Mouse (Mus musculus) adrenal gland, postnatal 14 days (tissue): Measurements from ENCODE around the gene Pomgnt1. TPM values are rescaled to one million over a fixed set of nuclear protein-coding genes. Genes with fewer than 3 reads are reported as not detected.

Experiments
- DNase-seq: peaks from one replicate; pipeline ENCODE4 v3.0.0; 2021; ENCODE audit warnings: mixed read lengths
- long read RNA-seq, 2 experiments: library from polyadenylated mRNA; stranded (forward); transcript quantifications; one replicate each; pipeline ENCODE4 v2.0.0; 2021
- total RNA-seq: library from RNA; stranded (reverse); gene quantifications from 2 replicates; pipeline ENCODE4 v1.2.3, GENCODE M21; 2021

The Pomgnt1 gene
- total RNA-seq: 65.8 and 75.2 TPM in 2 replicates
- long read RNA-seq, experiment 1, transcript Pomgnt1-203 (22 exons, 2,719 nt): major isoform, 147 of 187 reads
- long read RNA-seq, experiment 1, partial matches to known transcripts: 3 of 187 reads
- long read RNA-seq, experiment 1, other reads (novel, unspliced or antisense): 36 of 187 reads
- long read RNA-seq, experiment 2, transcript Pomgnt1-203 (22 exons, 2,719 nt): major isoform, 123 of 153 reads
- long read RNA-seq, experiment 2, partial matches to known transcripts: 7 of 153 reads
- long read RNA-seq, experiment 2, other reads (novel, unspliced or antisense): 23 of 153 reads

DNA sequence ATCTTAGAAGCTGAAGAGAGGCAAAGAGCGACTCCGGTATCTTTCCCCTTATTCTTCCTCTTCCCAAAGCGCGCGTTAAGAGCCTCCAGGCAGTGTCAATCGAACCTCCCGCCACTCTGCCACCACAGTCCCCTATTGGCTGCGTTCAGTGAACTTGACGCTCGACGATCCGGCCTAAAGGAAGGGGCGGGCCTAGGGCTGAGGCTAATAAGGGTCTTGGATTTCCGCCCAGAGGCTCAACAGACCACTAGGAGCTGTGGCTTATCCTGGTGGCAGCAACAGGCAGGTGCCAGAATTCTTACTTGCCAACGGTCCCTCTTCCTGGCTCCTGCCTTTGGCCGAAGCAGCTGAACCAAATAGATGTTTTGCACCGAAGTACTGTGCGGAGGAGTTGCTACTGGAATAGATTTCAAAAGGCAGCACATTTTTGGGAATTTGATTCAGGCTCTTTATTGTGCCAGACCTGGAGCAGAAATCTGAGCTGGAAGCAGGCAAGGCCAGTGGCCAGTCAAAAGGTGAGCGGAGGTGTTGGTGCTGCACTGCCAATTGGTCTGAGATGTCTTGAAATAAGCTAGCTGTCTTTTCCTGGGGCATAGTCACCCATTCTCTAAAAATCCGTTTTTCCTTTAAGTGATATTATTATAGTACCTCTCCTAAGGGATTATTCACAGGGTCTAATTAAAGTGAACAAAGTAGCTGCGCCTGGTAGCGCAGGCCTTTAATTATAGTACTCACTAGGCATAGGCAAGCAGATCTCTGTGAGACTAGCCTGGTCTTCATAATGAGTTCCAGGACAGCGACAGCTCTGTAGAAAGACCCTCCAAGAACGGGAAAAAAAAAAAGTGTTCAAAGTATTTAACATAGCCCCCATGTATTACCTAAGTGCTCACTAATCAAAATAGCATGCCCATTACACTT is at the start of gene Pomgnt1, which contains the start of gene Rad54l:
TSS of gene Pomgnt1 (plus strand) at position 239 of the 918 bp plus-strand sequence.
TSS of gene Rad54l (minus strand) at position 89 of the 918 bp plus-strand sequence.
- DNase-seq: peak; percentile 91

DNA sequence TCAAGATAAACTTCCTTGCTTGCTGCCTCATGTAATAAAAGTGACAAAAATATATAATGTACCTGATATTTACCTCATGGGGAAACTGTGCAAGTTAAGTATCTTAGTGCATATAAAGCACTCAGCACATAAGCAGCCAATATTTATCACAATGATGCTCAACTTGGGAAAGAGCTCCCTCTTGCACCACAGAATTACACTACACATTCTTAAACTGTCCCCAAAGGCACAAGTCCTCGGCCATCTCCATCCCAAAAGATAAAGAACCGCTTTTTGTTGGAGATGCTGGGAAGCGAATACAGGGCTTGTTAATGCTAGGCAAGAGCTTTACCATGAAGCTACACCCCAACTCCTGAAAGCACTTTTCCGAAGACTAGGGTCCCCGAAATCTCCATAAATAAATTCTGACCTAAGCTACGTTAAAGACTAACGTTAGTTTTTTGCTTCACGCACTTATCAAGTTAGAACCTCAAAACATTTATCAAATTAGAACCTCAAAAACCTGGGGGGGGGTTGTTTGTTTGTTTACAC is 49.4 kb upstream of the Pomgnt1 start:
- DNase-seq: no peak

DNA sequence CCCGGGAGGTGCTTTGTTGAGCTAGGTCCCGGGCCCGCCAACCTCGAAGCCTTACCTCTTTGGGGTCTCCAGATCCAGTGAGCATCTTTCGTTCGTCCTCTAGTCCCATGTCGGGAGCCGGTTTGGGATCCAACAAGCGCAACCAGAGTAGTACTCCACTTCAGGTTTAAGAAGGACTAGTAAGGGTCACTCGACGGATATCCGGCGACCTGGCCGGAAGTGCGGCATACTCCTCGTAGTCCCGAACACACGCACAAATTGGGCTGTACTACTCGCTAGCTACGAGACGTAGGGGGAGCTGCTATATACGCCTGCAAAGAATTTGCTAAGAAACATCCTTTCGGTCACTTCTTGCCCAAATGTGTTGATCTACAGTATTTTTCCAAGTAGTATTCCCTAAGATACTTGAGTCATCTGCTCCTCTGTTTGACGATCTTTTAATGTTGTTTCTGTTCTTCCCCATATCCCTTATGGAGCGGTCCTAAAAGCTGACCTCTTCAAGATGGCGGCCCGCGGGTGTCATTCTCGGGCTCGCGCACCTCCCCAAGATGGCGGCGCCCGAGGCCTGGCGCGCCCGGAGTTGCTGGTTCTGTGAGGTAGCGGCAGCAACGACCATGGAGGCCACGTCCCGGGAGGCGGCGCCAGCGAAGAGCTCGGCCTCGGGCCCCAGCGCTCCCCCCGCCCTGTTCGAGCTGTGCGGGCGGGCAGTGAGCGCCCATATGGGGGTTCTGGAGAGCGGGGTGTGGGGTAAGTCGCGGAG is 48.6 kb upstream of the Pomgnt1 start, which contains the start of the genes Uqcrh and Lrrc41:
TSS of gene Uqcrh (minus strand) at position 211 of the 760 bp plus-strand sequence.
TSS of gene Lrrc41 (plus strand) at position 409 of the 760 bp plus-strand sequence.
- DNase-seq: peak; percentile 97

DNA sequence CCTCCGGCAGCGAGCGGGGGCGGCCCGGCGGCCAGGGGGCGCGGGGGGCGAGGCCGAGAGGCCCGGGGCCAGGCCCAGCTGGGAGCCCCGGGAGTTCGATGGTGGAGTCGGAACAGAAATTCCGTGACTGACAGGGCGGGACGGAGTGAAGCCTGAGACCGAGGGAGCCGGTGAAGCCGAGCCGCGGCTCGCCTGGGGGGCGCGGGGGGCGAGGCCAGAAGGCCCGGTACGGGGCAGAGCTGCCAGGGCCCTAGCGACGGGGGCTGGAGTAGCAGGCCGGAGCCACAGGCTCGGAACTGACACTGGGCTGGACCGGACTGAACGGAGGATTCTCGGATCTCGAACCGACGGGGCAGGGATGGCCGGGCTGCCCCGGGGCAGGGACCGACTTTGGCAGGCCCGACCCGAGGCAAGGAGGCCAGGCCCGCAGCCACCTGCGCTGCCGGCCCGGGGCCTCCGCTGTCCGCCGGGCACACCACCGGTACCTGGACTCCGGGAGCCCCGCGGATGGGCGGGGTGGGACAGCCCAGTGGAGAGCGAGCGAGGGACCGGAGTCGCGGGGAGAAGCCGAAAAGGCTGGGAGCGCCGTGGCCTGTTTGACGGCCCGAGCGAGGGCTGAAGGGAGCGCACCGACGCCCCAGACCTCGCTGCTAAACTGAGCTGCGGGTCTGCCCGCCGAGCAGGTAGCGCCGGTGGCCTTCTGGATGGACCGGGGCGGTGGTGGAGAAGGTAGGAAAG is 47.8 kb upstream of the Pomgnt1 start:
- peak; percentile 85 for DNase-seq

DNA sequence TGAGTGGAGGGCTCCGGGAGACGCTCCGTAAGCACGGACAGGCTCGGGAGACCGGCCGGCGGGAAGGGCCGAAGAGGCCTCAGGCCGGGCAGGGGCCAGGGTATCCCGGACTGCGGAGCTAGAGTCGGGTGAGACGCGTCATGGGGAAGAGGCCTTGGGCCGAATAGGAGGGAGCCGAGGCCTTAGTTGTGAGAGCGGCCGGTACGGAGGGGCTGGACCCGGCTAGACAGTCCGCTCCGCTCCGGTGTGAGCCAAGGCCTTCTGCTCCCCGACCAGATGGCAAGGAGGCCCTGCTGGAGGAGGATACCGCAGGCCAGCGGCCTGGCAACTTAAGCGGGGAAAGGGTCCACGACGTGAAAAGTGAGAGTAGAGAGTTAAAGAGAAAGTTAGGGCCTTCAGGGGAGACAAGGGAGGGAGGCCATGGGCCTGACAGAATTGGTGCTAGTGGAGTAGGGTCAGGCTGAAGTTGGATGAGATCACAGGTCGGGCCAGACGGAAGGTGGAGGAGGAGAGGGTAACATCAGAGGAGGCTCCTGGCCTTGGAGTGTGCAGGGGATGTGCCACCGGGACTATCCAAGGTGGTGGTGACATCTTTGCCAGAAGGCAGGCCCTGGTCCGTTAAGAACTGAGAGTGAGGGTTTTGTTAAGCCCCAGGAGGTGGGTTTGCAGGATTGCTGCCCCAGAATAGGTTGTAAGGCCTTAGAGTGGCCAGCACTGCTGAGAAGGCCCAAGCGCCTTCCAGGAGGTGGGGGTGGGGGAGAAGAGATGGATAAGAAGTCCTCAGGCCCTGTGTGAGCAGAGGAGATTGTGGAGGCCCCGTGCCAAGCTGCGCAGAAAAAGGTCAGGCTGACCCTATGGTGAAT is 47.0 kb upstream of the Pomgnt1 start:
- DNase-seq: peak; percentile 72

DNA sequence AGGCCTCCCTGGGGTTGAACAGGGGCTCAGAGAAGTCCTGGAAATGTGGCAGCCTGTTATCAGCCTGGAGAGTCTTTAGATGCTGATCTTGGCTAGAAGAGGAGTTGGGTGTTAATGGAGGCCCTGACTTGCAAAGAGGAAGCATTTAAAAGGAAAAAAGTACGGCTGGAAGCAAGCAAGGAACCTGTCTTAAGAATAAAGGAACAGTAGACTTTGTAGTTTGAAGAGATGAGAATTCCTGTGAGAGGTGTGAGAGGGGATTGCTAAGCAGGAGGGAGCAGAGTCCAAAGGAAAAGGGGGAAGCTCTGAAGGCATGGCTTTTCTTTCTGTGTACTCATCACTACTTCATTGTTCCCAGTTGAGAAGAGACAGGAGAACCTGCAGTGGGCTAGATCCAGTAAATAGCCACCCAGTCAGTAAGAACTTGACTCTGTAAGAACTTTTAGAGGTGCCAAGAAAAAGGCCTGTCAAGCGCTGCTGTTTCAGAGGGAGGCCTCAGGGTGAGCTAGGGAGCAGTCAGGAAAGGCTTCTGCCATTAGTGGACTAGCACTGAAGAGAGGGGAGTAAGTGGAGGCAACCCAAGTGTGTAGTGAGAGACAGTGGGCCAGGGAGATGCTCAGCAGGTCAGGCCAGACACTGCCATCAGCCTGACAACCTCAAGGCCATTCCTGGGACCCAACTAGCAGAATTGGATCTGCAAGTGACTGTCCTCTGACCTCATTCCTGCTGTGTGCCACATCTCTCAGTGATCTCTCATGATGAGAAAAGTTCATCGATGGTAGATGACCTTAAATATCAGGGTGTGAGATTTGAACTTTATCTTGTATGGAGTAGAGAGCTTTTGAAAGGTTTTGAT is 46.2 kb upstream of the Pomgnt1 start:
- peak; percentile 39 for DNase-seq

DNA sequence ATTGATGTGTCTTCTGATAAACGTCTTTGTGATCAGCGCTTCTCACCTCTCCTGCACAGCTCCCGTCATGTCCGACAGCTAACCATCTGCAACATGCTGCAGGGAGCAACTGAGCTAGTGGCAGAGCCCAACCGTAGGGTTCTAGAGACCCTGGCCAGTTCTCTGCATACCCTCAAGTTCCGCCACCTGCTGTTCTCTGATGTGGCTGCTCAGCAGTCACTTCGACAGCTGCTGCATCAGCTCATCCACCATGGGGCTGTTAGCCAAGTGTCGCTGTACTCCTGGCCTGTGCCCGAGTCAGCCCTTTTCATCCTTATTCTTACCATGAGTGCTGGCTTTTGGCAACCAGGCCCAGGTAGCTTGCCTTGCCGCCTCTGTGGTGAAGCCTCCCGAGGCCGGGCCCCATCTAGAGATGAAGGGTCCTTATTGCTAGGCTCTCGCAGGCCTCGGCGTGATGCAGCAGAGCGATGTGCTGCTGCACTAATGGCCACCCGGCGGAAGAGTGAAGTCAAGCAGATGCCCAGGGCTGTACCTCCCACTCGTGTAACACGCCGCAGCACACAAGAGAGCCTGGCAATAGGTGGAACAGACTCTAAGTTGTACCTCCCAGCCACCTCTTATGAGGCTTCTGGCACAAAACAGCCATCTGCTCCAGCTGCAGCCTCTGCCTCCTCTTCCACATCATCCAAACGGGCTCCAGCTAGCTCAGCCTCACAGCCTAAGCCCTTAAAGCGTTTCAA is 35.0 kb upstream of the Pomgnt1 start:
- DNase-seq: no peak

DNA sequence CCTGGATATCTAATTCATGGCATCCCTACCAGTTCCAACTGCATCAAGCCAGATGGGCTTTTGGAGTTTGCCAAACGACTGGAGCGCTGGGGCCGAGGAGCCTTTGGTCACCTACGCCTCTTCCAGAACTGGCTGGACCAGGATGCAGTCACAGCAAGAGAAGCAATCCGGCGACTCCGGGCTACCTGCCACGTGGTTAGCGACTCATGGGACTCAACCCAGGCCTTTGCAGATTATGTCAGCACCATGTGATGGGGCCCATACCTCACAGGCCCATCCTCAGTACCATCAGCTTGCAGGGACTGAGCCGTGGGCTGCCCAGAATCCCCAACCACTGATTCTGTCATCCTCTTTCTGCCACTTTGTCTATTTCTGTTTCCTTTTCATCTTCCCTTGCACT is 27.3 kb upstream of the Pomgnt1 start:
- no peak for DNase-seq

DNA sequence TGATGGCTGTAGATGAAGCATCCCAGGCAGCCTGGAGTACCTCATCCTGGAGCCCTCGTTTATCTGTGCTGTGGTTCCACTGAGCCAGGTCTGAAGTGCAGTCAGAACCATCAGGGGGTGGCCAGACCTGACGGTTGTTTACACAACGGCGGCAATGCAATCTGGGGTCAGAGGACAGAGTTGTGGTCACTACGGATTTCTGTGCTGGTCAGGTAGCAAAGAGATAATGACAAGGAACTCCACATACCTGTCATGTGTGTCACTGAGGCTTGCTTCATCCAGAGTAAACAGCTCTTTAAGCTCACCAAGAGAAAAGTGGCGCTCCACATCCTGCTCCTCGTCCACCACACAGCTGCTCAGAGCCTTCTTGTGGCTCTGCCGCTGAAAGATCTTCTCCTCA is 26.4 kb upstream of the Pomgnt1 start:
- no peak for DNase-seq

DNA sequence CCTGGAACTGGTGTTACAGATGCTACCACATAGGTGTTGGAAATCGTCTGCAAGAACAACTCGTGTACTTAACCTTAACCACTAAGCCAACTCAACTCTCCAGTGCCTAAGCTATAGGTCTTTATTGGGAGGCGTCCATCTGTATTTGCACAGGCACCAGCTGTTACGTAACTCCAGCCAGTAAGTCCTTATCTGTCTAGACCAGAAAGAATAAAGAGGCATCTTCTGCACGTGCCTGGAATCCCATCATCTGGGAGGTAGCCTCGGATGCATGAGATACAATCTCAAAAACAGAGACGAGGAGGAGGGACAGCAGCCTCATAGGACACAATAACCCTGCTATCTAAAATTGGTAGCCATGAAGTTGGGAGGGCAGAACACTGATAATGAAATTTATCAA is 22.7 kb upstream of the Pomgnt1 start:
- no peak for DNase-seq

DNA sequence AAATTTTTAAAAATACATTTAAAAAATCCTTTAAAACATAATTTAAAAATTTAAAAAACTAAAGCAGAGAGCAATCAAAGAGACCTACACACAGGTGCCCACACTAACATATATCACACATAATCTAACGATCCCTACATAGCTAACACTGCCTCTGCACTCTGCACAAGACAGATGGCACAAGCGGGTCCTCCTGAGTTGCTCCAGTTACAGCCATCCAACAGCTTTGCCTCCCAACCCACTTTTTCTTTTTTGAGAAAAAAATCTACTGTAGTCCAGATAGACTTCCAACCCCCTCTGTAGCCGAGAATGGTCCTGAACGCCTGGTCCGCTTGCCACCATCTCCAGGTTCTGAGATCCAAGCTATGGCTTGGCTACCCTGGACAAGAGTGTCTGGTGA is 18.4 kb upstream of the Pomgnt1 start:
- DNase-seq: no peak

DNA sequence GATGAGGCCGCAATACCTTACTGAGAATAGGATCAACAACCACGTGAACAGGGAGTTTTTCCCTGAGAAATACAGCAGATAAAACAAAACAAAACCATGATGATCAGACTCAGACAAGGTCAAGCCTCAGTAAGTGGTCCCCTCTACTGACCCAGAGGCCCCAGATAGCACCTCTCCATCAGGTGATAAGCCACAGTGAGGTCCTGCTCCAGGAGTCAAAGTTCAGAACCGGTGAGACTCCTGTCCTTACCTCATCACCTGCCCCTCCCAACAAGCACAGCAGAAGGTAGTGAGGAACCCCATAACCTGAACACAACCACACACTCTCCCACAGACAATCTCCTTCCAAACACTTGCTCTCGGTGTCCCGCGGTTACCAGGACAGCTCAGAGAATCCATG is 12.9 kb upstream of the Pomgnt1 start:
- no peak for DNase-seq

DNA sequence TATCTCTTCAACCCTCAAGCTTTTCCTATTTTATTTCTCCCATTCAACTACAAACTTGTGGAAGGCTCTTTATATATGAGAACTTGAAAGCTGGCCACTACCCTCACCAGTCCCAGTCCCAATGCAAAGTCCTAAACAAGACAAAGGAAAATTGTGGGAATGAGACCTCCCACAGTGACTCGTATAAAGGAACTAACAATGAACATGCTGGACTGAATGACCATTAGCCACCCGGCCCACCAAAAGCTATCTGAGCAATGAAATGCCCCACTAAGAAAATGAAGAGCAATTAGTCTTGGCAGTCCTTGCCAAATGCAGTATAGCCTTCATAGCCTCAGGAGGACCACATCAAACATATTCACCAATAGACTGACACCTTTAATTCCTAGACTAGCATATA is 12.2 kb upstream of the Pomgnt1 start:
- no peak for DNase-seq

DNA sequence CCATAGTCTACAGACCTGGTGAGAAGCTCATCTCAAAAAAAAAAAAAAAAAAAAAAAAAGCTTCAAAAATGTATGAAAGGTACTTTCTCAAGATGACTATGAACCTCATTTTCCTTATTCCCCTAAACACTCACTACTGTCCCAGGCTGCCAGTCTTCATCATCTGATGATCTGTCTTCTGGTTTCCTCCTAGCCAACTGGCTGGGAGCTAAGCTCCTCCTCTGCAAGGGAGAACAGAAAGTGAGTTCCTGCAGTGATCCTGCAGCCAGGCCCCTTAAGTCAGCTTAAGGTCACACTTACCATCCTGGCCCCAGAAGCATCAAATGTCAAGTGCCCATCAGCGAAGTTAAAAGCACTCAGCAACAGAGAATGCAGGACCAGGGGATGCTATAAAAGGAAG is 878 bp upstream of the Pomgnt1 start:
- no peak for DNase-seq

DNA sequence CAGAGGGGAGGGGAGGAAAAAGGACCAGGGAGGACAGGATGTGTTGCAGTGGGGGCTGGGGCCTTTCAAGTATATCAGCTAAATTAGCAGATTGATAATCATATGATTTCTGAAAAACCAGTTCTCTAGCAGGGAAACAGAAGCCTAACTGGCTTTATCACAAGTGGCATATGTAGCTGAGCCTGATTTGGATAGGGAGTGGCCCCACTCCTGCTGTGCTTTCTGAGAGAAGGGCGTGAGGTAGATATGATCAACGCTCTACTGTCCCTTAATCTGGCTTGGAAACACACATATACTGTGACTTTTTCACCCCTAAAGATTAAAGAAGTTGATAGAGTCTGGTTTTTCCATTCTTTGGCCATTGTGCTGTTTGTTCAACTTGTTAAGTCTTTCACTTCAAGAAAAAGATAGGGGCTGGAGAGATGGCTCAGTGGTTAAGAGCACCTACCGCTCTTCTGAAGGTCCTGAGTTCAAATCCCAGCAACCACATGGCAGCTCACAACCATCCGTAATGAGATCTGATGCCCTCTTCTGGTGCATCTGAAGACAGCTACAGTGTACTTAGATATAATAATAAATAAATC is 2.3 kb downstream of the Pomgnt1 start:
- no peak for DNase-seq

DNA sequence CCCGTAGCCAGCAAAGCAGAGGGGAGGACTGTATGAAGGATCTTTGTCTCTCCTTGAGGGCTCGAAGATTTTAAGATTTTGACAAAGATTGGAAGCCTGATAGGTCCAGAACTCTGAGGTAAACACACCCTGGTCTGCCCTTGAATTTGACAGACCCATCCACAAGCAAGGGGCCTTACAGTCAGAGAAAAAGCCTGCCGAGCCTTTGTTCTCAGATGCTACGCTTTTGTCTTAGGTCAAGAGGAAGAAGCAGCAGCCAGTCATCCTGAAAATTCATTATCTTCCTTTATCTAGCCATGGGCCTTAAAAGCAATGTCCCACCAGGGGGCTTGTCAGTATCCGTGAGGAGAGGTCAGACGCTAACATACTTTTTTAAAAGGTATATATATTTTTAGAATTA is 4.3 kb downstream of the Pomgnt1 start:
- DNase-seq: no peak

DNA sequence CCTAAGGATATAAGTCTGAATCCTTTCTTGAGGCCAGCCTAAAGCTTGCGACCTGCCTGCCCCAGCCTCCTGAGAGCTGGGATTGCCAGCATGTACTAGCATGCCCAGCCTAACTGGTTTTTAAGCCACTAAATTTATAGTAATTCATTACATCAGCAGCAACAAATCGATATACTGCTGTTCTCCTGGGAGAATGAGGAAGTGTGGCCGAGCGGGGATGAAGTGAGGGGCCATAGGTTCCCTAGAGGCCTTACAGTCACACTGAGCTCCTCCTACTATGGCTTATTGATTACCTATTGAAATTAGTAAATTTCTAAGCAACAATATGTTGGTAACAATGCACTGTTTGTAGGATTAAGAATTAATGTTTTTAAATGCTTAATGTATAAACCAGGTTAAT is 9.5 kb downstream of the Pomgnt1 start:
- no peak for DNase-seq

DNA sequence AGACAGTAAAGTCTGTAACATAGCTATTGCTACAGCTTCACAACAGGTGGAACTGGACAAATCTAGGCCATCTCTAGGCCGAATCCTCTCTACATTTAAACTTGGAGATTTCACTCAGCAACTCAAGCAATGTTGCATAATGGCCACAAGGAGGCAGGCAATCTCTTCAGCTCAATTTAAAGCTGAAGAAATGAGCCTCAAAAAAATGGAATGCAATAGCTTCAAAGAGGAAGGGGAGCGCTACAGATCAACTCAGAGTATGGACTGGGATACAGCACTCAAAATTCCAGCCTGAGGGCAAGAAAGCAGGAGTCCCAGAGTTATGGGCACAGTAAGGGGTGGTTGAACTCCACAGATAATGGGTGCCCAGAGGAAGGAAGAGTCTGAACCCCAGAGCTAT is 11.3 kb downstream of the Pomgnt1 start:
- DNase-seq: peak; percentile 30
